Mouse (Mus musculus) liver, adult (tissue): Measurements from ENCODE around the gene Vps50.

ENCODE experiments used
- GATA4 ChIP-seq: IDR thresholded peaks from 2 replicates; pipeline ENCODE4 v1.6.1; 2014; ENCODE audit warnings: mild to moderate bottlenecking, low read length; ENCODE audit not compliant: insufficient replicate concordance

Gene Vps50

DNA sequence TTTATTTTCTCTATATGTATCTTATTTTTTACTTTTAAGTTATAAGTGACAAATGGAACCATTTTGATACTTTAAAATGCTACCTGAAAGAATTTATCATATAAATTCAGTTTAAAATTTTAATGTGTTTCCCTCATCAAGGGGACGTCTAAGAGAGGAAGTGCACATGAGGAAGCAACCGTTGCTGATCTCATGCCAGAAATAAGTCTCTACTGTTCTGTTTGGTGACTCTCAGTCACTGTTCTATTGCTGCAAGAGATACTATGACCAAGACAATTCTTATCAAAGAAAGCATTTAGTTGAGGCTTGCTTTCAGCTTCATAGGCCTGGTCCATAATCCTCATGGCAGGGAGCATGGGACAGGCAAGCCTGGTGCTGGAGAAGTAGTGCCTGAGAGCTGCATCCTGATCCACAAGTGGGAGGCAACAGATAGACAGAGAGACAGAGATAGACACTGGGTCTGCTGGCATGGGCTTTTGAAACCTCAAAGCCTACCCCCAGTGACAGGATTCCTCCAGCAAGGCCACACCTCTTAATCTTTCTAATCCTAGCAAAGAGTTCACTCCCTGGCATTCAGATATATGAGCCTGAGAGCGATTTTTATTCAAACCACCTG, 92.2 kb downstream of the Vps50 start:
- TF ChIP-seq GATA4, result no peak

DNA sequence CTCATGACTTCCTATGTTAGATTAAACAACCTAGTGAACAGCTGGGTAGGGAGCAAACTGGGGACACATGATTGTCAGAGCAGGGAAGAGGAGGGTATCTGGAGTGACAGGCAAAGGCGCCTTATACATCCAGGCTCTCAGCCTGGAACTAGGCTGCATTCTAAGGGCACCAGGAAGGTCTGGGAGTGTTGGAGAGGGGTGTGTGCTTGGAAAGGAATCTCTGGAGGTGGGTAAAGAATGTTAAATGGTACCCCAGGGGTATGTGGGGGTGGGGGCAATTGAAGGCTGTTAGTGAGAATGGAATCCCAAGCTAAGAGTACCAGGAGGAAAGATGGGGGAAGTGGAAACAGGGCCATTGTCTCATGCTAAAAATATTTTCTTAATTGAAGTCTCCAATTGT, 96.1 kb downstream of the Vps50 start:
- no peak for TF ChIP-seq GATA4

DNA sequence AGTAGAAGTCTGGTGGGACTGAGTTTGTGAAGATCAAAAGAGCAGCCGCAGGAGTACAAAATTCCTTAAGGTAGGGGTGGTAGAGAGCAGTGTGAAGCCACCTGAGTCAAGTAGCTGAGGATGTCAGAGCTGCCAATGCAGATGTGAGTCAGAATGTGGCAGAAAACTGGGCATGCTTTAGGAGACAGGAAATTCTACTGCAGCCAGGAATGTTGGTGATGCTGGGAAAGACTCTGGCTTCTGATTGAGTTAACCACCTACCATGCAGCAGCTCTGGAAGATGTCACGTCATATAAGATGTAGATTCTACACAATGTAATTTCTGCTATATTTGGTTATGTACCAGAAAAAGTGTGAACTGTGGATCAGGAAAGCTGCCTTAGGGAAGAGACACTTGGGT, 114.6 kb downstream of the Vps50 start:
- TF ChIP-seq GATA4, result no peak
